Mouse (Mus musculus) midbrain, embryonic 11.5 days (tissue): ENCODE results near the gene Fam72a. TPM values are rescaled to one million over a fixed set of nuclear protein-coding genes. Genes with fewer than 3 reads are reported as not detected.
"Not testable (repeated sequence)": the region's sequence is repeated elsewhere in the genome, so short reads cannot be mapped to it uniquely, and the experiment has no call there.

Source experiments
- ATAC-seq: fragments of 200-750 bp; cut with Nextera tagmentation; 2 replicates; pipeline ENCODE4 v1.8.0; 2017; ENCODE audit warnings: moderate TSS enrichment, moderate library complexity; ENCODE audit not compliant: low FRiP score
- DNase-seq: peaks from one replicate; pipeline ENCODE4 v3.0.0; 2015; ENCODE audit warnings: low spot score; ENCODE audit errors: missing footprints
- H3K27ac ChIP-seq: fragments of 300-500 bp; sonication (generic); 2 replicates; pipeline ENCODE4 v1.5.1; 2014; ENCODE audit warnings: low read depth, low read length
- H3K27me3 ChIP-seq: fragments of 300-500 bp; sonication (generic); 2 replicates; pipeline ENCODE4 v1.6.1; 2014; ENCODE audit warnings: mild to moderate bottlenecking, low read length, moderate library complexity, mixed read lengths; ENCODE audit not compliant: control insufficient read depth, insufficient read depth
- H3K36me3 ChIP-seq: fragments of 300-500 bp; sonication (generic); 2 replicates; pipeline ENCODE4 v1.6.1; 2014; ENCODE audit warnings: mild to moderate bottlenecking, low read length, moderate library complexity, mixed read lengths; ENCODE audit not compliant: control insufficient read depth, insufficient read depth
- H3K4me1 ChIP-seq: fragments of 300-500 bp; sonication (generic); 2 replicates; pipeline ENCODE4 v1.6.1; 2014; ENCODE audit warnings: low read length; ENCODE audit not compliant: control insufficient read depth, insufficient read depth
- H3K4me2 ChIP-seq: fragments of 300-500 bp; sonication (generic); 2 replicates; pipeline ENCODE4 v1.6.1; 2014; ENCODE audit warnings: mild to moderate bottlenecking, moderate library complexity
- H3K4me3 ChIP-seq: fragments of 300-500 bp; sonication (generic); 2 replicates; pipeline ENCODE4 v1.5.1; 2014; ENCODE audit warnings: low read depth, low read length
- H3K9ac ChIP-seq: fragments of 300-500 bp; sonication (generic); 2 replicates; pipeline ENCODE4 v1.6.1; 2014; ENCODE audit warnings: low read length
- H3K9me3 ChIP-seq: fragments of 300-500 bp; sonication (generic); 2 replicates; pipeline ENCODE4 v1.6.1; 2016; ENCODE audit warnings: low read length; ENCODE audit not compliant: control insufficient read depth
- WGBS: fragments of 180-500 bp; shearing (Covaris S2); extraction: QIAGEN DNeasy Blood & Tissue Kit; methylation state at CpG from one replicate; pipeline ENCODE4 v1.1.7; 2014; 5-methylcytosine and 5-hydroxymethylcytosine counted together
- polyA plus RNA-seq: library from polyadenylated mRNA; unstranded; fragments of >200 nt; fragmentation: Nextera tagmentation; extraction: Ambion mirVana; gene quantifications from 2 replicates; pipeline ENCODE4 v1.2.1, GENCODE M21; 2014

Gene Fam72a
- polyA plus RNA-seq, 1 experiment from 2014 or later: 4.5 TPM

- Histone ChIP-seq H3K27ac (no peak overlapping the region), H3K36me3 (no peaks in the 10 kb centered on the region), H3K9ac (no peak overlapping the region), H3K4me2 (no peak overlapping the region), H3K4me1 (no peaks in the 10 kb centered on the region), H3K27me3 (no peaks in the 10 kb centered on the region), H3K4me3 (no peak overlapping the region), H3K9me3 (no peaks in the 10 kb centered on the region)
- 95% methylated on average over 2 of the region's 2 CpGs for WGBS
- ATAC-seq: no peak
- no peak for DNase-seq
These were observed 34.4 kb downstream of the Fam72a start for GRCm38 (mm10) chr1:131562081-131562480.

GRCm38 (mm10) chr1:131566056-131566455 lies 38.4 kb downstream of the Fam72a start:
- not testable (repeated sequence) for H3K9me3 ChIP-seq, H3K4me2 ChIP-seq, H3K36me3 ChIP-seq, H3K4me1 ChIP-seq, H3K27me3 ChIP-seq, H3K27ac ChIP-seq, H3K9ac ChIP-seq, H3K4me3 ChIP-seq
- ATAC-seq (peak; percentile 70), DNase-seq (peak; percentile 86)
- 33% methylated on average over 11 of the region's 11 CpGs for WGBS

- Histone ChIP-seq H3K4me1 (no peaks in the 10 kb centered on the region), H3K27me3 (no peaks in the 10 kb centered on the region), H3K4me2 (no peak overlapping the region), H3K9me3 (no peaks in the 10 kb centered on the region), H3K27ac (no peak overlapping the region), H3K9ac (no peak overlapping the region), H3K4me3 (no peak overlapping the region), H3K36me3 (no peaks in the 10 kb centered on the region)
- ATAC-seq (no peak), DNase-seq (no peak)
- WGBS: 89% methylated on average over 6 of the region's 6 CpGs
These were observed 42.0 kb downstream of the Fam72a start for GRCm38 (mm10) chr1:131569721-131570120.

GRCm38 (mm10) chr1:131570391-131570790 lies 42.7 kb downstream of the Fam72a start:
- no peaks in the 10 kb centered on the region for H3K27me3 ChIP-seq
- no peaks in the 10 kb centered on the region for H3K9me3 ChIP-seq
- ATAC-seq: no peak
- H3K27ac ChIP-seq: no peak overlapping the region
- H3K36me3 ChIP-seq: no peaks in the 10 kb centered on the region
- WGBS: 99% methylated on average over 4 of the region's 4 CpGs
- no peak overlapping the region for H3K9ac ChIP-seq
- no peak overlapping the region for H3K4me2 ChIP-seq
- no peak for DNase-seq
- H3K4me3 ChIP-seq: no peak overlapping the region
- no peaks in the 10 kb centered on the region for H3K4me1 ChIP-seq

- Histone ChIP-seq H3K27ac (no peak overlapping the region), H3K9me3 (no peaks in the 10 kb centered on the region), H3K9ac (no peak overlapping the region), H3K27me3 (no peaks in the 10 kb centered on the region), H3K4me2 (no peak overlapping the region), H3K36me3 (no peaks in the 10 kb centered on the region), H3K4me1 (no peaks in the 10 kb centered on the region), H3K4me3 (no peak overlapping the region)
- no peak for ATAC-seq
- DNase-seq: peak; percentile 87
- WGBS: 94% methylated on average over 14 of the region's 14 CpGs
These were observed 46.0 kb downstream of the Fam72a start for GRCm38 (mm10) chr1:131573721-131574120.

- no peaks in the 10 kb centered on the region for H3K36me3 ChIP-seq
- H3K4me2 ChIP-seq: no peak overlapping the region
- no peaks in the 10 kb centered on the region for H3K27me3 ChIP-seq
- DNase-seq (no peak), ATAC-seq (no peak)
- no peaks in the 10 kb centered on the region for H3K9me3 ChIP-seq
- H3K9ac ChIP-seq: no peak overlapping the region
- WGBS: 86% methylated on average over 17 of the region's 17 CpGs
- H3K27ac ChIP-seq: no peak overlapping the region
- H3K4me1 ChIP-seq: no peaks in the 10 kb centered on the region
- no peak overlapping the region for H3K4me3 ChIP-seq
These were observed 51.4 kb downstream of the Fam72a start for GRCm38 (mm10) chr1:131578943-131579680.

GRCm38 (mm10) chr1:131580389-131580788 lies 52.7 kb downstream of the Fam72a start:
- whole genome bisulfite sequencing: 70% methylated on average over 4 of the region's 4 CpGs
- no peaks in the 10 kb centered on the region for H3K4me1 ChIP-seq
- H3K4me2 ChIP-seq: no peak overlapping the region
- DNase-seq (no peak), ATAC-seq (no peak)
- H3K27me3 ChIP-seq: no peaks in the 10 kb centered on the region
- H3K36me3 ChIP-seq: no peaks in the 10 kb centered on the region
- H3K27ac ChIP-seq: no peak overlapping the region
- H3K9ac ChIP-seq: no peak overlapping the region
- no peak overlapping the region for H3K4me3 ChIP-seq
- no peaks in the 10 kb centered on the region for H3K9me3 ChIP-seq

GRCm38 (mm10) chr1:131583598-131583997 lies 55.9 kb downstream of the Fam72a start:
- Histone ChIP-seq H3K4me3 (no peak overlapping the region), H3K27ac (no peak overlapping the region), H3K36me3 (no peaks in the 10 kb centered on the region), H3K9ac (no peak overlapping the region), H3K9me3 (no peaks in the 10 kb centered on the region), H3K4me1 (no peaks in the 10 kb centered on the region), H3K27me3 (no peaks in the 10 kb centered on the region), H3K4me2 (no peak overlapping the region)
- ATAC-seq: no peak
- DNase-seq: no peak
- whole genome bisulfite sequencing: 86% methylated on average over 3 of the region's 3 CpGs

GRCm38 (mm10) chr1:131586836-131587235 lies 59.1 kb downstream of the Fam72a start:
- DNase-seq (no peak), ATAC-seq (no peak)
- Histone ChIP-seq H3K27me3 (no peaks in the 10 kb centered on the region), H3K4me3 (no peak overlapping the region), H3K9me3 (no peaks in the 10 kb centered on the region), H3K27ac (no peak overlapping the region), H3K9ac (no peak overlapping the region), H3K4me1 (no peaks in the 10 kb centered on the region), H3K4me2 (no peak overlapping the region), H3K36me3 (no peaks in the 10 kb centered on the region)
- 91% methylated on average over 8 of the region's 8 CpGs for WGBS
